Mouse (Mus musculus): ENCODE measurements around the gene Egfl6.

Egfl6 gene

GRCm38 (mm10) chrX:166516631-166517030, 68.9 kb downstream of the Egfl6 start:
- DNase-seq (ENCODE audit: low read depth, low spot score) = no peak

- DNase-seq (ENCODE audit: low read depth, low spot score) = no peak
Observed at GRCm38 (mm10) chrX:166515923-166516322, 69.6 kb downstream of the Egfl6 start.

- DNase-seq (ENCODE audit: low read depth, low spot score) = peak; percentile 58
Observed at GRCm38 (mm10) chrX:166514035-166514434, 71.5 kb downstream of the Egfl6 start.

- DNase-seq (ENCODE audit: low read depth, low spot score) = no peak
Observed at GRCm38 (mm10) chrX:166512071-166512470, 73.4 kb downstream of the Egfl6 start.

GRCm38 (mm10) chrX:166511107-166511506, 74.4 kb downstream of the Egfl6 start:
- no peak for DNase-seq (ENCODE audit: low read depth, low spot score)

GRCm38 (mm10) chrX:166509761-166510738, 75.5 kb downstream of the Egfl6 start:
- peak; percentile 95 for DNase-seq (ENCODE audit: low read depth, low spot score)

- no peak for DNase-seq (ENCODE audit: low read depth, low spot score)
Observed at GRCm38 (mm10) chrX:166504421-166504820, 81.1 kb downstream of the Egfl6 start.

GRCm38 (mm10) chrX:166499496-166500190, 85.9 kb downstream of the Egfl6 start:
- no peak for DNase-seq (ENCODE audit: low read depth, low spot score)

GRCm38 (mm10) chrX:166497771-166498170, 87.7 kb downstream of the Egfl6 start:
- no peak for DNase-seq (ENCODE audit: low read depth, low spot score)

GRCm38 (mm10) chrX:166495052-166495451, 90.5 kb downstream of the Egfl6 start:
- DNase-seq (ENCODE audit: low read depth, low spot score) = no peak

GRCm38 (mm10) chrX:166479365-166479983, 106.0 kb downstream of the Egfl6 start, which contains the start of gene Rab9:
TSS of gene Rab9 (minus strand) at chrX:166479867.
- DNase-seq (ENCODE audit: low read depth, low spot score) = peak; percentile 93

- DNase-seq (ENCODE audit: low read depth, low spot score) = peak; percentile 36
Observed at GRCm38 (mm10) chrX:166478631-166479364, 106.7 kb downstream of the Egfl6 start.

- no peak for DNase-seq (ENCODE audit: low read depth, low spot score)
Observed at GRCm38 (mm10) chrX:166477393-166477792, 108.1 kb downstream of the Egfl6 start.

Data from CD4-positive, CD25-positive, alpha-beta regulatory T cell, adult 2 months (primary cell).